Mouse (Mus musculus) kidney, postnatal 25 days (tissue): Measurements from ENCODE around the gene Grk1.
A peak's percentile ranks its signal among the peaks of the same experiment; 100 is the strongest.

Source experiments
- DNase-seq, 2 experiments: peaks; one replicate each; pipeline ENCODE4 v3.0.0; 2021; ENCODE audit warnings: mixed read lengths in 2 of 2

Gene Grk1

DNA sequence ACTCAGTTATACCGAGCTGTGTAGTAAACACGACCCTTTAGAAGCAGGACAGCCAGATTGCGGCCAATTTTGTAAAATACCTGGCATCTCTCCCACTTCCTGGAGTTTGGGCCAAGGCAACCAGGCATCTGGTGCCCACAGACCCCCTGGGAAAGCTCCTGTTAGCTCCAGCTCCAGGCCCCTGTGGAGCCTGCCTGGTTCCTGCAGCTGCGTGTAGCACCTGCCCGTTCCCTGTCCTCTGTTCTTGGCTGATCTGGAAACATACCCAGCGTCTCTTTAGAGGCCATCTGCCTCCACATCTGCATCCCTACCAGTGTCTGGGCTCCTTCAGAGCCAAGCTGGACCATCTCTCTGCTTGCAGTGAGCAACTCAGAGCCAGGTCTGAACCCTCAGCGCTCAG lies 25.5 kb downstream of the Grk1 start:
- no peak for DNase-seq

DNA sequence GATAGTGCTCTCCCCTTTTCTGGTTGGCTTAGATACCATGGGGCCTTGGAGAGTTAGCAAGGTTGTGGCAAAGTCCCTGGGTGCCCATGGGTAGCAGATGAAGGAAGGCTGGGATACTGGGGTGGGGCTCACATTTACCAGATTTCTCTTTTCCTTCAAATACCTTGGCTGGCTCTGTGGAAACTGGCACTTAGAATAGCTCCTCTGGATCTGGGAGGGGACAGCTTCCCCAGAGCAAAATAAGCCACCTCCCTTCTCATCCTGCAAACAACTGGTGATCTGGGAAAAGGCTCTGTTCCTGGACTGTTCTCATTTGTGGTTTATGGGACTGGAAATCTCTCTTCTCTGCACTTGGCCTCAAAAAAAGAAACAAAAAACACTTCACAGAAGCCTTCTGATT lies 26.0 kb downstream of the Grk1 start:
- peak in 1 of 2 experiments; percentile 11 for DNase-seq

DNA sequence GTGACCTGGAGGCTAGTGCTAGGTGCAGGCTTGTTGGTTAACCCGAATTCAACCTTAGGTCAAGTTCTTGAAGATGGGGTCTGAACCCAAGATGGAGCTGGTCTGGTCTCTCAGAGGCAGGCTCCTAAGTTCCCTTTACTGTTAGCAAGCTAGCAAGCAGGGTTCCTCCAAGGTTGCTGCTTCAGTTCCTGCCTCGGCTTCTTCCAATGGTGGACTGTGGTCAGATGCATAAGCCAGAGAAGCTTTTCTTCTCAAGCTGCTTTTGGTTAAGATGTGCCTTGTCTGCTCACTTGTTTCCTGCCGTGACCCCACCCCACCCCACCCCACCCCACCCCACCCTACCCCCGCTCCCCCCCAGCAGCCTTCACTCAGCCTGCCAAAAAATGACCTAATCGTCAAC lies 28.2 kb downstream of the Grk1 start:
- DNase-seq, result no peak

DNA sequence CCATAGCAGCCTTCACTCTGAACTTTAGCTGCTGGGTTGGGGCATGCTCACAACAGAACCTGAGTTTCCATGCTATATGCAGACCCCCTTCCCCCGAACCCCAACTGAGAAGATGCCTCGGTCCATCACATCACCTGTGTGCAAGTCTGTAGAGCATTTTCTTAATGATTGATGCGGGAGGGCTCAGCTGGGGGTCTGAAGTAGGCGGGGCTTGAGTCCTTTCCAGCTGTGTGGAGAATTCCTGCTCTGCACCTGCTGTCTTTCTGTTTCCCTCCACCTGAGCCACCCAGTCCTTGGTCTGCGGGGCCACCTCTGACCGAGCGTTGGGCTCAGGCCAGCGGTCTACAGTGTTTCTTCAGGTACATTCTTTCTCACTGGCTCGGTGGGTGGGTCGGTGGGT lies 30.0 kb downstream of the Grk1 start, which contains the start of gene Tmem255b:
TSS of gene Tmem255b (plus strand) at position 301 of the 400 bp plus-strand sequence.
- DNase-seq, result no peak

DNA sequence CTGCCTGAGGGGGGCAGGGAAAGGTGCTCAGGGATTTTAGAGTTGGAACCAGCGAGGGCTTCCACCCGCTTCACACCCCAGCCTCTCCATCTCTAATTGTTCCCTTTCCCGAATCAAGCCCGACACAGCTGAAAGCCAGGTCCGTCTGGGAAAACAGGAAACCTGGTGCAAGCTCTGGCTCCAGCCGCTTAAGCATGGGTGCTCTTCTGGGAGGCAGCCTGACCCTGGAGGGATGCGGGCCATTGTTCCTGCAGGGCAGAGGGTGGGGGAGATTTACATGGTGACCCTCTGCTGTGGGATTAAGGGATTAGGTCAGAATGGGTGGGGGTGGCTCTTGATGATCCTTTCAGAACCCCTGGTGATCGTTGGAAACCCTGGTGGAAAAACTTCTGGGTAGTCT lies 31.2 kb downstream of the Grk1 start:
- no peak for DNase-seq

DNA sequence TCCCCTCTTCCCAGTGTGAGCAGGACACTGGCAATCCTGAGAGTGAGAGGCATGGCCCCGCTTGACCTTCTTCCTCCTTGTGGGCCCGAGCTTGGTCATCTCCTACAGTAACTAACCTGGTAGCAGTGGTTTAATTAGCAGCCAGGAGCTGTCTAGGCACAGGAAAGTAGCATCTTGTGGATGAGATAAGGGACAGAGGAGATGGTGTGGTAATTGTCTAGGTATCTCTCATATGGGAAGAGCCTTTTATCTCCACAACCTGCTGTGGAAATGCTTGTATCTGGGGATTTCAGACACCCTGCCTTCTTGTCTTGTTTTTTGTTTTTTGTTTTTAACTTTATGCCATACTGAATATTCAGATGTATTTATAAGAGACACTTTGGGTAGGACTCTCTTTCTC lies 32.6 kb downstream of the Grk1 start:
- DNase-seq, result no peak

DNA sequence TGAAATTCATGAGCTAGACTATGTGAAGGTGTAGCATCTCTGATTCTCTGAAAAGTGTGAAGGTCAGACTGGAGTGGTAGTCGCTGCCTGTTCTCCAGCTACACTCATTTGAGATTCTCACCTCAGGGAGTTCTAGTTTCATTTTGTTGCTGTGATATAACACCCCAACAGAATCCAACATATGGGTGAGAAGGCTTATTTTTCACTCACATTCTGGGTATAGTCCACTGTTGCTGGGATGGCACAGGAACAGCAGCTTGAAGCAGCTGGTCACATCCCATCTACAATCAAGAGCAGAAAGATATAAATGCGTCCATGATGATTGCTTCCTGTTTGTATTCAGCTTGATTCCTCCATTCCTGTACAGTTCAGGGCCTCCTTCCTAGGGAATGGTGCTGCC lies 37.3 kb downstream of the Grk1 start:
- no peak for DNase-seq

DNA sequence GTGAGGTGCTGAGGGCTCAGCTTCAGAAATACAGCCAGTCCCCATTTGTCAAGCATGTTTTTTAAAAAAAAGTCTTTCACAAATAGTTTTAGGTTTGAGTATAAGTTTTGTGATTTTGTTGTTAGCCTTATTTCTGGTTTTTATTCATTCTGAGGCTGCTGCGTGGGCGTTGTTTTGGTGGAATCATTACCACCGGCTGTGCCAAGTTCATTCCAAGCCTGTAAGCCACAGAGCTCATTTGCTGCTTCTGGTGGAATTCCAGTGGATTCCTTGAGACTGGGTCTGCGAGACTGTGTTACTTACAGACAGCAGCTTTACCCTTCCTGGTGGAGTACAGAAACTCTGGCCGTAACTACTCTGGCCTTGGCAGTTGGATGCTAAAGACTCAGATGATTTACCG lies 41.6 kb downstream of the Grk1 start:
- no peak for DNase-seq

DNA sequence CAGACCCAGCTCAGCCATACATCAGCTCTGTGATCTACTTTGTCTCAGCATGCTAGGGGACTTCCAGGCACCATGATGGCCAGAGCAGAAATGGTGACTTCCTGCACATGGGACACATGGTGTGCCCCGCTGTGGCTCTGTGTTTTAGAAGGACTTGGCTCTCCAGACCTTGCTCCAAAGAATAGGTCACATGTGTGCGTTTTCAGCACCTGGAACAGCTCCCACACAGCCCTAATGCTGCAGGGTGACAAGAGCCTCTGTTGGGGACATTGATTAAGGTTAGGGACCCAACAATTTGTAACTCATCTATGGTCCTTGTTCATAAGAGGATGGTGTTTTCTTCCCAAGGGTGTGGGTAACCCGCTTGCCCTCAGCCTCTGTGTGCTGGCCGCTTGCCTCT lies 43.3 kb downstream of the Grk1 start:
- DNase-seq, result peak in 1 of 2 experiments; percentile 45

DNA sequence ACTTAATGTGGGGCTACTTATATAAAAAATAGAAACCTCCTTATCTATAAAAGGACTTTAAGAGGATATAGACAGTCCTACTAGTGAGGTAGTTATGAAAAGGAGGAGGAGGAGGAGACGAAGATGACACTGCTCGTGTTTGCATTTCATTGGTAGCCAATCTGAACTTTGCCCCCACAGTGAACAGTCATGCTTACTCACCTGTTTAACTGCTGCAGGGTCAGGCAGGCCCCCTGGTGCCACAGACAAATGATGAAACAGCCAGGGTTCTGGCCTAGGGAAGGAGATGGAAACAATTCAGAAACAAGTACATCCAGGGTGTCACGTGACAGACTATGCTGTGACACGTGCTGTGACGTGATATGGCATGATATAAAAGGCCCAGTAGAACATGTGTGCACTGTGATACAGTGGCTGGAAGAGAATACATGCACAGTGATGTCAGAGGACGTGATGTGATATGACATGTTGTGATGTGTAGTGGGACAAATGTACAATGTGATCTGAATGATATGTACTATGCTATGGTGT lies 46.9 kb downstream of the Grk1 start:
- DNase-seq, result no peak

DNA sequence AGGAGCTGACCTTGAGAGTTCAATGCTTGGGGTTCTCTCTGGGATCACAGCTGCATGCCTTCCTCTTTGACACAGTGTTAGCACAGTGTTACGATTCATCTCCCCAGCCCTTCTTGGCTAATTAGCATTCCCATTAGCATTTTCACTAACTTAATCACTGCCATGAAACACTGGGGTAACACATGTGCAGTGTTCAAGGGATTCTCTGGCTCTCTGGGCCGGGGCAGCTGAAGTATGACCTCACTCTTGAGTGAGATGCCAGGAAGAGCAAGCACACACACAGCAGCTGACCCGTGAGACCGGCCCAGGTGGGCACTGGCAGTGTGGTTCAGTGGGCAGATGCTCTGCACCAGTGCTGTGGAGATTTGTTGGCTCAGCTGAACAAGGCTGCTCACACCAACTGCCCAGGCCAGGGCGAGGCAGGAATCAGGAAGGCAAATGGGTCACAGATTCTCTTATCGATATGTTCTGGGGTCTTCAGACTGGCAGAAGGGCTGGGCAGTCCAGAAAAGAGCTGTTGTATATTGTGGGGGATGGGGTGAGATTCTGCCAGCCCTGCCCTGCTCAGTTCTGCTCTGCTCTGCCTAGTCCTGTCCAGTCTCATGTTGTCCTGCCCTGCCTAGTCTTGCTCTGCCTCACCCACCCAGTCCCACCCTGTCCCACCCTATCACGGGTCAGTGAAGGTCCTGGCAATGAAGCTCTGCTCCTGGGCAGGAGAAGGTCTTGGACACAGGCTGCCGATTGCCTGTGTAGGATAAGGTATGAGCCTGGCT lies 49.6 kb downstream of the Grk1 start:
- DNase-seq, result no peak

DNA sequence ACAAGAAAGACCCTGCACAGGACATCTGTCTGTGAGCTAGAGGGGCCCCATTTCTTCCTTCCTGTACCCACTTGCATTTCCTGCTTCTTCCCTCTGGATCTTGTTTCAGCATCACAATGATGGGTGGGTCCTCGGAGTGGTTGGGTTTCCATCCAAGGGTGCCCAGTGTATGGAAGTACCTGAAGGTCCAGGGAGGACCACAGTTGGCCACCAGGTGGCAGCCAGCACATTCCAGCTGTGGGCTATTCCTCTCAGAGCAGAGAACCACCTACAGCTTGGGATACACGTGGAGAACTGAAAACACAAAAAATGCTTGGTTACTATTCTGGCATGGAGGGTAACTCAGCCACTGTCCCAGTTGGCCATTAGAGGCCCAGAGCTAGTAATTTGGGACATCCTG lies 50.4 kb downstream of the Grk1 start:
- peak; percentile 84 to 85 for DNase-seq

DNA sequence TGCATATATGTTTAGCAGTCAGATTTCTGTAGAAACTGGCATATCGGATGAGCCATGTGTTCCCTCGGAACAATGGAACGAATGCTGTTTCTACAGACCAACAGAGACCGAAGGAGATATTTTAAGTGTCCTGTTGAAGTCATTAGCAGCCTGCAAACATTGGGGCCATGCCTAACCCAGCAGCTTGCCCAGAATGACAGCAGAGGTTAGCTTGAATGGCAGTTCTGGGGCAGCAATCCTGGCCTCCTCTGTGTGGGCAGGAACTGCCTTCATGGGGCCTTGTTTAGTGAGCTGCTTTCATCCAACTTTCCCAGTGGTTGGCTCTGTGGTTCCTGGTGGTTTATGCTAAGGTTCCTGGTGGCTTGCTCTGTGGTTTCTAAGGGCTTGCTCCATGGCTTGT lies 54.5 kb downstream of the Grk1 start:
- no peak for DNase-seq

DNA sequence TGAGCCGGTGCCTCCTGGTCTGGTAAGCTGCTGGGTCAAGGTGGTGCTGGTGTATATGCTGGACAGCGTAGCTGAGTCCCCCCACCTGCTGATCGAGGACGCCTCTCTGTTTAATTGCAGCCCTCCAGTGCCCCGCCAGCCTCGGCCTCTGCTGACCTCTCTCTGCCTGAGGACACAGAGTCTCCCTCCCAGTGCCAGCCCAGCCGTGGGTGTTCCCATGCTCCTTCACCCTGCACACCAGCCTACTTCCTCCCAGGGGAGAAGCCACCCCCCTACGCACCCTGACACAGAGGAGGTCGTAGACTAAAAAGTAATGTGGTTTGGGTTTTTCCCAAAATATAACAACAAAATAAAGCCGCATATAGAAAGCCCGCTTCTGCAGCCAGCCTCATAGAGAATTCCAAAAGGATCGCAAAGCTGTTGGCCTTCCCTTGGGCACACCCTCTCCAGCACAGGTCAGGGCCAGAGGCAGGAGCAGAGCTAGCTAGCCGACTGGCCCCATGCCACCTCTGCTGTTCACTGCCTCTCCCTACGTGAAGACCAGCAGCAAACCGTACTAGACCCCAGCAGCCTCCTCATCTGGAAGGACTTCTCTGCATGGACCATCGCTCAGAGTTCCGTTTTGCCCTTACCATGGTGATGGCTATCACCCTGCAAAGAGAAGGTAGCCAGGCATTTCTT lies 56.3 kb downstream of the Grk1 start:
- DNase-seq, result peak; percentile 64 to 81

DNA sequence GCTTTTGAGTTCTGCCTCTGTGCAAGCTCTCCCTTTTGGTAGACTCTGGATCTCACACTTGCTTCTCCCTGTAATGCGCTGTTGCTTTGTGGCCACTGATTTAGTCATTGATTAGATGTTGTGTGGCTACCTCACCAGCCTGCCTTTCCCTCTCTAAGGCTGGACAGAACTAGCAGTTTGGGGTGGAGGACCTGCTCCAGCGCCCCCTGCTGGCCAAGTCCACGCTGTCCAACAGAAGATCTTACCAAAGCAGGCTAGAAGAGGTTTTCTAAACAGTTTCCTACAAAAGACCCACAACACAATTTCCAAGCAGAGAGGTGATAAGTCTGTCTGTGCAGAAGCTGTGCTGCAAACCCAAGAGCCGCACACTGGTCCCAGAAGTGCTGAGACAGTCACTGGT lies 57.0 kb downstream of the Grk1 start:
- peak; percentile 80 to 86 for DNase-seq

DNA sequence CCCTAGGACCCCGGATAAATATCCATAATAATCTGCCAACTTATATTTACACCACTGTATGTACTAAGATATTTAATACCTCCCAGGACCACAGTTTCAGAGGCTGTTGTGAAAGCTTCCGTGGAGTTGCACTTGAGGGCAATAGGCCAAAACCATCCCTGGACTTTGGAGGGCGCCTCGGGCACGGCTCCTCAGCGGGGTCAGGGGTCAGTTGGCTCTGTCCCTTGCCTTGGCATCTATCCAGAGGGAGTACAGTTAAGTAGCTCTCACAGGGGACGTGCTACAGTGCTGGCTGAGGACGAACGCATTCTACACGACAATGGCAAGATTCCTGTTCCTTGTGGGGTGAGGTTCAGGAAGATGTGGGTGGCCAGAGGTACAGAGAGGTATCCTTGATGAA lies 57.5 kb downstream of the Grk1 start:
- DNase-seq, result peak; percentile 94 to 95

DNA sequence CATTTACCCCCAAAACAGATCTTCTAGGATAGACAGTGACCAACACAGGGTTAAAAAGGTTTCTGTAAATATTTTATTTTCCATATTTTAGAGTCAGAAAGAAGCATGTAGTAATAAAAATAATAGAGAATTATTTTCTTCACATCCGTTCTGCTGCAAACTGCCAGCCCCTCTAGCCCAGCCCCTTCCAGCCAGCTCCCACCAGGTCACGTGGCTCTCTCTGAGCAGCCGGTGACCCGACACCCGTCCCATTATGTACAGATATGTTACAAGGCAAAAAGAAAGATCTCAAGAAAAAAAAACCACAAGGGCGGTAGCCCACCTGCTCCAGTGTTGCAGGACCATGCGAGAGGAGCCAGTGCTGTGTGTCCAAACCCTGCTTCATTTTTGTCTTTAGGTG lies 60.4 kb downstream of the Grk1 start:
- no peak for DNase-seq

DNA sequence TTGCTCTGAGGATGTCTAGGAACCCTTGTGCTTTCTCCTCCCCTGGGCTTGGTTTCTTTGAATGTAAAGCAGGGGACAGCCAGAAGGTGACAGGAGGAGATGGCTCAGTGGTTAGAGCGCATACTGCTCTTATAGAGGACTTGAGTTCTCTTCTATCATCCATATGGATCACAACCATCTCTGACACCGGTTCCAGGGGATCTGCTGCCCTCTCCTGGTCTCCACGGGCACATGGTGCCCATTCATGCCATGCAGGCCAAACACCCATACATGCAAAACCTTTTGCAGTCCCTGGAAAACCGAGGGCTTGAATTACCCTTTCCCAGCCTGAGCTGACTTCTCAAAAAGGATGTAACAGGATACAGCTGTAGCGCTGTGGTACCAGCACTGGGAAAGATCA lies 62.1 kb downstream of the Grk1 start:
- peak in 1 of 2 experiments; percentile 44 for DNase-seq

DNA sequence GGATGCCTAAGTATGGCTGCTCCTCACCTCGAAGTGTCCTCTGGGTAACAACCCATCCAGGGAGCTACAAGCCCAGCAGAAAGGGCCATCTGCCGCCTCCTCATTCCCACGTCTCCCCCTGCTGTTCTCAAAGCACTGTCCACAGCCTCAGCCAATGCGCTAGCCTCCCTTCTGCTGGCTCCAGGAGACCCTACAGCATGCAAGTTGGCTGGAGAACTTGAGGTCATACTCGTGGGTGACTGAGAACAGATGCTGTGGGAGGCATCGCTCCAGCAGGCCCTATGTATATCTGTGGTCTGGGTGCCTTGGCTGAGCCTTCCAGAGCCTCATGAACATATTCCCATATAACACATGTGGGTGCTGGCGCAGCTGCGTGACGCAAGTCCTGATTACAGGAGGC lies 63.9 kb downstream of the Grk1 start:
- DNase-seq, result no peak

DNA sequence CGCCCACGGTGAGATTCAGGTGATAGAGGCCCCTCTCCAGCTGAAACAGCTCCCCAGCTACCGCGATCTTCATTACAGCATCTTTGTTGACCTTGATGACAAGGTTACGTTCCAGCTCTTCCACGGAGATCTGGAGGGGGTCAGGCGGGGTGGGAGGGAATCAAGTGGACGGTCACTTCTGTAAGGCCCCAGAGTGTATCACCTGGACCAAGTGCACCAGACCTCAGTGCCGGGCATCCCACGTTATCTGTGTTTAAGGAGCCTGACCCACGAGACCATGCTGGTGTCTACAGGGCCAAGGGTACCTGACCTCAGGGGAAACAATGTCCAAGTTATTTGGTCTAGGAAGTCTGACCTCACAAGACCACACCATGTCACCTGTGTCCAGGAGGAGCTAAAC lies 66.6 kb downstream of the Grk1 start:
- no peak for DNase-seq
